Mouse (Mus musculus): ENCODE data around the gene Gm4724.
"Not testable (repeated sequence)": the region's sequence is repeated elsewhere in the genome, so short reads cannot be mapped to it uniquely, and the experiment has no call there.

Gene Gm4724

DNA sequence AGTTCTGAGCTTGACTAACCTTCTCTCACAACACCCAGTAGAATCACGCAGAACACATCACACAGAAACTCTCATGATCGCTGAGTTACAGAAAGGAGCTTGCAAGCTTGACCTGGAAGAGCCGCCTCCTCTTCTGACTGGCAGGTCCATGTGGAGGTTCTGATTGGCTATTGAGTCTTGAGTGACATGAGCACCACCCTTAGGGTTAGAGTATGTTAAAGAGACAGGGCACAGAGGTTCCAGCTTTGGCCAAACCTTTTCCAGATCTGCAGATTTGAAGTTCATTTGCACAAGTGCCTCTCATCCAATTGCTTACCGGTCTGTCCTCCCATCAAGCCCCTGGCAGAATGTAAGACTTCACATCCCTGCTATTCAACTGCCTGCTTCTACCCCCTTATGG lies at the start of gene Gm4724:
Gene Gm4724 (minus strand): TSS at position 101 of the 400 bp plus-strand sequence.
- not testable (repeated sequence) for DNase-seq (ENCODE audit: low read depth, low spot score)

- not testable (repeated sequence) for DNase-seq (ENCODE audit: low read depth, low spot score)
Measured at GRCm38 (mm10) chr2:175469685-175470084, 34.1 kb upstream of the Gm4724 start, which contains the start of gene Zfp965. Gene Zfp965 (plus strand): TSS chr2:175469985.

All from mesoderm, embryonic 11.5 days (tissue).